Mouse (Mus musculus): Measurements from ENCODE around the gene Gcdh. TPM values are rescaled to one million over a fixed set of nuclear protein-coding genes. Genes with fewer than 3 reads are reported as not detected.
A peak's percentile ranks its signal among the peaks of the same experiment; 100 is the strongest.

Gene Gcdh
- polyA plus RNA-seq, 1 experiment from 2014 or later: 42.1 TPM

DNA sequence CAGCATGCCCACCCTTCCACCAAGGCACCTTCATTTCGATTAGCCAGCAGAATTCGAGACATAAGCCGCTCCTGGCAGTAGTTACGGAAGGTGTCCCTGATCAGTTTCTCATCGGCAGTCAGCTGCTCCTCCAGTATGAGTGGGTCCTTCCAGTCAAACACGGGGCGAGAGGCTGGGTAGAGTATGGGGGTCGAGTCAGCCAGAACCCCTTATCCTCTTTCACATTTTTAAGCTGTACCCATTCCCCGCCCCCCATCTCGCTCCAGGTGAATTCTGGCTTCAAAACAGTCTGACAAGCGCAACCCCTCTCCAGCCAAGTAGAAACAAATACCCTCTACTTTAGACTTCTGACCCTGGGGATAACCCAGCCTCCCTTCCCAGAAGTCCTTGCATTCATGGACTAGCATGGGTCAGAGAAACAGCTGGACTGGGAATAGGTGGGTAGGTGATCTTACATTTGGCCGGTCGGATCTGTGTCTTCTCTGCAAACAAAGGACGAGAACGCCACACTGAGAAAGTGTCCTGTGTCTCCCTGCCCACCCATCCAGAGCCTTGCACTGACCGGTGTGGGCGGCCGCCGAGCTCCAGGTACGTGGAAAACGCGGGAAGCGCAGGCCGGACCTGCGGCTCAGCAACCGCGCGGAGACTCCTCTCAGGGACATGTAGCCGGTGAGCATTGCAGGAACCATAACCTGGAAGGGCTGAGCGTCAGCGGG lies 570 bp downstream of the Gcdh start:
- Histone ChIP-seq H3K27ac (no peak overlapping the region), H3K36me3 (peaks cover 31% of the 10 kb centered on the region), H3K27me3 (no peaks in the 10 kb centered on the region), H3K4me2 (replicated peaks) (peak overlapping the region; percentile 76), H3K9me3 (no peaks in the 10 kb centered on the region), H3K4me1 (peaks cover 21% of the 10 kb centered on the region), H3K9ac (peak overlapping the region; percentile 74), H3K4me3 (peak overlapping the region; percentile 81)
- ATAC-seq (ENCODE audit: low FRiP score, low read depth): peak; percentile 29
- 10% methylated on average over 31 of the region's 31 CpGs for WGBS

DNA sequence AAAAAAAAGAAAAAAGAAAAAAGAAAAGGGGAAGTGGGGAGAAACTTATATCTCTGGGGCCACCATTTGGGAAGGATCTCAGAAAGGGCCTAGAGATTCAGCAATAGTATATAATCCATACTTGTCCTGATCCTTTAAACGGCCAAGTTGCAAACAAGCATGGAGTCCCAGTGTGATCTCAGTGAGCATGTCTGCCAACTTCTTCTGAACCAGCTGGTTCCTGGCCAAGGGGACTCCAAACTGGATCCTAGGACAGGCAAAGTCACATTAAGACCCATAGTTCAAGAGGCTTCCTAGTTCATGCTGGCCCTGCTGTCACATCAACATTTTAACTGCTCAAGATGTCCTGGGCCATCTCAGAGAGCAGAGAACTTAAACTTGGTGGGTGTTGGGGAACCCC lies 4.6 kb downstream of the Gcdh start:
- Histone ChIP-seq H3K9ac (no peak overlapping the region), H3K4me2 (replicated peaks) (no peak overlapping the region), H3K4me1 (peaks cover 14% of the 10 kb centered on the region), H3K27me3 (no peaks in the 10 kb centered on the region), H3K27ac (no peak overlapping the region), H3K9me3 (no peaks in the 10 kb centered on the region), H3K4me3 (no peak overlapping the region), H3K36me3 (peaks cover 65% of the 10 kb centered on the region)
- 92% methylated on average over 1 of the region's 1 CpGs for WGBS
- no peak for ATAC-seq (ENCODE audit: low FRiP score, low read depth)

DNA sequence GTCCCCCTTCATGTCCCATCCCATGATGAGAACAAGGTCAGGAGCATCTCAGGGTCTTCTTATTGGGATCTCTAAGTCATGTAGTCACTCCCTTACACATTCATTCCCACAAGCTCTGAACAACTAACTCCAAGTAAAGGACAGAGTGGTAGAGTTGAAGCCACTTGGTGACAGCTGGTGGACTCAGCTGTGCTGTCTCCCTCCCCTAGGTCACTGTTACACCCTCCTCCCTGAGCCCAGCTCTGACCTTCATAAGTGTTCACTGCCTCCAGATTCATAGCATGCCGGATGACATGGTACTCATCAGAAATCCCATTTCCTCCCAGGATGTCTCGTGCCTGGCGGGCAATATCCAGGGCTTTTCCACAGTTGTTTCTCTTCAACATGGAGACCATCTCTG lies 5.4 kb downstream of the Gcdh start:
- Histone ChIP-seq H3K36me3 (peaks cover 69% of the 10 kb centered on the region), H3K4me2 (replicated peaks) (no peak overlapping the region), H3K27me3 (no peaks in the 10 kb centered on the region), H3K4me3 (no peak overlapping the region), H3K9ac (no peak overlapping the region), H3K9me3 (no peaks in the 10 kb centered on the region), H3K4me1 (peaks cover 11% of the 10 kb centered on the region), H3K27ac (no peak overlapping the region)
- WGBS: 95% methylated on average over 3 of the region's 3 CpGs
- ATAC-seq (ENCODE audit: low FRiP score, low read depth): no peak

DNA sequence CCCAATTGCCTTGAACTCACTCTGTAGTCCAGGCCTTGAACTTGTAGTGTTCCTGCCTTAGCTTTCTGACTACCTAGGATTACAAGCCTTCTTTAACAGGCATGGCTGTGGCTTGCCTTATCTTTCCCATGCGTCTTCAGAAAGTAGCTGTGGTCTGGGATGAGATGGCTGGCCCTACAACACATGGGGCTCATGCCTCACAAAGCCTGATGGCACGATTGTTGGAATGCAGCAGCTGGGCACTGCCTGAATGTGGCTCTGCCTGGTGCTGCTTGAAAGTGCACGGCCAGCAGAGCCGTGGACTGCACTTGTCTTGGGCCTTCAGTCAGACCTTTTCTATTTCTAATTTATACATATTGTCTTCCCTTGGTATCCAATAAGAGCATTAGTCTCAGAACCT lies 9.0 kb downstream of the Gcdh start:
- no peaks in the 10 kb centered on the region for H3K9me3 ChIP-seq
- WGBS: 89% methylated on average over 4 of the region's 4 CpGs
- ATAC-seq (ENCODE audit: low FRiP score, low read depth): no peak
- H3K4me3 ChIP-seq: no peak overlapping the region
- H3K36me3 ChIP-seq: peaks cover 53% of the 10 kb centered on the region
- H3K27me3 ChIP-seq: no peaks in the 10 kb centered on the region
- no peak overlapping the region for H3K4me2 ChIP-seq (replicated peaks)
- H3K4me1 ChIP-seq: no peaks in the 10 kb centered on the region
- H3K27ac ChIP-seq: no peak overlapping the region
- H3K9ac ChIP-seq: no peak overlapping the region

DNA sequence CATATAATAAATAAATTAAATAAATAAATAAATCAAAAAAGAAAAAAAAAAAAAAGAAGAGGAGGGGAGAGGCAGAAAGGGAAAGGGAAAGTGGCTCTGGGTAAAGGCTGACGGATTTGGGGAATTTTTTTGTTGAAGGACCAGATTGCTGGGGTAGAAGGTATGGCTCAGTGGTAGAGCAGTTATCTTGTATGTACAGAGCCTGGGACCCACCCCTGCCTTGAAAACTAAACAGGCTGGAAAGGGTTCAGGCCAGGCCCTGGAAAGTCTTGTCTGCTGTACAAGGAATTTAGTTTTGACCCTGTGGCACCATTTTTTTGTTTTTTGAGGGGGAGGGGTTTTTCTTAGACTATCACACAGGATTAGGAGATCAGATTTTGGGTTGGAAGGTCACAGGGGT lies 14.8 kb downstream of the Gcdh start:
- H3K36me3 ChIP-seq: 0 out of 2 replicates have a peak, but pooled peaks cover 5% of the 10 kb centered on the region
- no peak overlapping the region for H3K27ac ChIP-seq
- ATAC-seq (ENCODE audit: low FRiP score, low read depth): no peak
- H3K4me2 ChIP-seq (replicated peaks): no peak overlapping the region
- H3K4me1 ChIP-seq: no peaks in the 10 kb centered on the region
- no peak overlapping the region for H3K4me3 ChIP-seq
- 63% methylated on average over 1 of the region's 1 CpGs for WGBS
- H3K9ac ChIP-seq: no peak overlapping the region
- no peaks in the 10 kb centered on the region for H3K9me3 ChIP-seq
- H3K27me3 ChIP-seq: no peaks in the 10 kb centered on the region

DNA sequence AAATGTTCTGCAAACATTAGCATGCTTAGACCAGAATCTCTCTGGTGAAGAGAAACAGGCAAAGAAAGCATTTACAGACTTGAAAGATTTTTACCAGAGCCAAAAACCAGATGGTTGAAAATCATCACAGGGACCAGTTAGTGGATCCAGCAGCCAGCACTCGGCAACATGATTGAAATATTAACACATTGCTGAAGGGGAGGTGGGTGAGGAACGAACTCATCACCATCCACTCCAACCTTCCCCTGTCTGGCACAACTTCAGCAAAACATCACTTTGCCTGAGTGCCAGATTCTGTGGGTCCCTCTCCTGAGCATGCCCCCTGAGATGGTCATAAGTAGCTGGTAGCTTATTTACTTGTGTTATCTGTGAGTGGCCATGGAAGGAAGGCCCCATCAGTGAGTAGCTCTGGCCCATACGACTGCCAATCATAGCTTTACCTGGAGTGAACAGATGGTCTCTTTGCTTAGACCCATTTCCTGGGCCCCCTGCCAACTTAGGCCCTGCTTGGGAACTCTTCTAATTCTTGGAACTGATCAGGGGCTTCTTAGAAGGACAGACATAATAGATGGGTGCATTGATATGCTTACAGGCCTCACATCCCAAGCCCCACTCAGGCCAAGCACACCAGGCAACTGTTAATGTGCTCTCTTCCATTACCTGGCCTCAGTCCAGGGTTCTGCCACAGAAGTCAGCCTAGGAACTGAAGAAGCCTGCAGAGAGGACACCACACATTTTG lies 16.3 kb downstream of the Gcdh start:
- no peak overlapping the region for H3K9ac ChIP-seq
- H3K4me3 ChIP-seq: no peak overlapping the region
- peaks cover 7% of the 10 kb centered on the region for H3K4me1 ChIP-seq
- H3K27me3 ChIP-seq: no peaks in the 10 kb centered on the region
- 78% methylated on average over 3 of the region's 3 CpGs for WGBS
- H3K27ac ChIP-seq: no peak overlapping the region
- H3K36me3 ChIP-seq: no peaks in the 10 kb centered on the region
- H3K9me3 ChIP-seq: no peaks in the 10 kb centered on the region
- no peak for ATAC-seq (ENCODE audit: low FRiP score, low read depth)
- H3K4me2 ChIP-seq (replicated peaks): no peak overlapping the region

DNA sequence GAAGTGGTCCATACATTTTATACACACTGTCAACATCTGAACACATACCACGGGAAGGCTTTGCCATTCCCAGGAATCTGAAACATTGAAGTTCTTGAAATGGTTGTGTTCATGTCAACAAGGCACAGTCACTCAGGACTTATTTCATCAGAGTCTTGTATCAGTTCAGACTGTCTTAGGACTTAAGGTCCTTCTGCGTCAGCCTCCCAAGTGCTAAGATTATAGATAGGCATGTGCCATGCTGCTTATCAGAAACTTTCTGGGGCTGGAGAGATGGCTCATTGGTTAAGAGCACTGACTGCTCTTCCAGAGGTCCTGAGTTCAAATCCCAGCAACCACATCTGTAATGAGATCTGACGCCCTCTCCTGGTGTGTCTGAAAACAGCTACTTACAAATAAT lies 19.4 kb downstream of the Gcdh start:
- peaks cover 17% of the 10 kb centered on the region for H3K4me1 ChIP-seq
- H3K4me2 ChIP-seq (replicated peaks): no peak overlapping the region
- H3K4me3 ChIP-seq: no peak overlapping the region
- H3K9ac ChIP-seq: no peak overlapping the region
- H3K27me3 ChIP-seq: no peaks in the 10 kb centered on the region
- no peaks in the 10 kb centered on the region for H3K9me3 ChIP-seq
- peaks cover 4% of the 10 kb centered on the region for H3K36me3 ChIP-seq
- ATAC-seq (ENCODE audit: low FRiP score, low read depth): no peak
- H3K27ac ChIP-seq: no peak overlapping the region
- 93% methylated on average over 3 of the region's 3 CpGs for WGBS

DNA sequence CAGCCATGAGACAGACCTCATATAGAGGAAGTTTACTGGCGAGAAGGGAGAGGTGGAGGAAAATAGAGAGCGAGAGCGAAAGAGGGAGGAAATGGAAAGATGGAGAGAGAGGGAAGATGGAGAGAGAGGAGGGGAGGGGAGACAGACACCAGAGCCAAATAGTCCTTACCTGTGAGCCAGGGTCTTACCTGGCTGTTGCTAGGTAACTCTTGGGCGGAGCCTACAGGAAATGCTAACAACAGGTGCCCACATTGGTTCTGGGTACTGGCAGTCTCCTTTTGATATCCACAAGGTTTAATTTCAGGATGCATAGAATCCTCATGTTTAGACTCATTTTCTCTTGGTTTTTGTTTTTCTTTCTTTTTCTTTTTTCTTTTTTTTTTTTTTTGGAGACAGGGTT lies 20.7 kb downstream of the Gcdh start:
- 69% methylated on average over 4 of the region's 4 CpGs for WGBS
- H3K9ac ChIP-seq: peak overlapping the region; percentile 66
- ATAC-seq (ENCODE audit: low FRiP score, low read depth): no peak

DNA sequence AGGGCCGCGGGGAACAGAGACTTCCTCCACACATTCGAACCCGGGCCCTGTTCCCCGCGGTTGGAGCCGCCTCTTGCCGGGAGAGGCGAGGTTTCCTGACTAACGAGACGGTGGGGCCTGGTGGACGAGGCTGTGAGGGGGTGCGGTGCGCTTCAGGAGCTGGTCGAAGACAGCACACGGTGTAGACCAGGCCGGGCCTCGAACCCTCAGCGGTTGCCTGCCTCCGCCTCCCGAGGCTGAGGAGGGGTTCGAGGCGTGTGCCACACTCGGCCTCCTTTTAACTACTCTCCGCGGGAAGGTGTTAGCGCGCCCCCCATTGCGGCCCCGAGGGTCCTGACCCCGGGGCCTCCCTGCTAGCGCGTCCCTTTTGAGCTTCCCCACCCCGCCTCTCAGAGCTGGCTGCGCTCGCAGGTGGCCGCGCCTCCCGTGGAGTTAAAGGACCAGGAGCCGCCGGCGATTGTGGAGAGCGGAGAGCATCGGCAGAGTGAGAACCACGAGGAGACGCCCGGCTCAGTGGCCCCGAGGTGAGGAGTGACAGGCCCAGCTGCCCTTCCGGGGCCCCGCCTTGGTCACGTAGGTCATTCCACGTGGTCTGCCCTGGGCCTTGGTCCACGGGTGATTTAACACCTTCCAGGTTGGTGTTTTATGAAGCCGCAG lies 21.3 kb downstream of the Gcdh start:
- peak overlapping the region; percentile 97 for H3K4me2 ChIP-seq (replicated peaks)
- H3K4me3 ChIP-seq: peak overlapping the region; percentile 53
- 2% methylated on average over 54 of the region's 54 CpGs for WGBS
- ATAC-seq (ENCODE audit: low FRiP score, low read depth): peak; percentile 66; the same call in 1 of the 2 replicates
- peak overlapping the region; percentile 66 for H3K9ac ChIP-seq
- H3K36me3 ChIP-seq: peaks cover 23% of the 10 kb centered on the region
- no peaks in the 10 kb centered on the region for H3K27me3 ChIP-seq
- peaks cover 17% of the 10 kb centered on the region for H3K4me1 ChIP-seq
- H3K27ac ChIP-seq: no peak overlapping the region
- no peaks in the 10 kb centered on the region for H3K9me3 ChIP-seq

More for the DNA sequence above, 20.7 kb downstream of the Gcdh start:
- peak overlapping the region; percentile 53 for H3K4me3 ChIP-seq
- H3K36me3 ChIP-seq: peaks cover 17% of the 10 kb centered on the region
- no peak overlapping the region for H3K27ac ChIP-seq
- peaks cover 17% of the 10 kb centered on the region for H3K4me1 ChIP-seq
- peak overlapping the region; percentile 97 for H3K4me2 ChIP-seq (replicated peaks)
- no peaks in the 10 kb centered on the region for H3K27me3 ChIP-seq
- H3K9me3 ChIP-seq: no peaks in the 10 kb centered on the region

DNA sequence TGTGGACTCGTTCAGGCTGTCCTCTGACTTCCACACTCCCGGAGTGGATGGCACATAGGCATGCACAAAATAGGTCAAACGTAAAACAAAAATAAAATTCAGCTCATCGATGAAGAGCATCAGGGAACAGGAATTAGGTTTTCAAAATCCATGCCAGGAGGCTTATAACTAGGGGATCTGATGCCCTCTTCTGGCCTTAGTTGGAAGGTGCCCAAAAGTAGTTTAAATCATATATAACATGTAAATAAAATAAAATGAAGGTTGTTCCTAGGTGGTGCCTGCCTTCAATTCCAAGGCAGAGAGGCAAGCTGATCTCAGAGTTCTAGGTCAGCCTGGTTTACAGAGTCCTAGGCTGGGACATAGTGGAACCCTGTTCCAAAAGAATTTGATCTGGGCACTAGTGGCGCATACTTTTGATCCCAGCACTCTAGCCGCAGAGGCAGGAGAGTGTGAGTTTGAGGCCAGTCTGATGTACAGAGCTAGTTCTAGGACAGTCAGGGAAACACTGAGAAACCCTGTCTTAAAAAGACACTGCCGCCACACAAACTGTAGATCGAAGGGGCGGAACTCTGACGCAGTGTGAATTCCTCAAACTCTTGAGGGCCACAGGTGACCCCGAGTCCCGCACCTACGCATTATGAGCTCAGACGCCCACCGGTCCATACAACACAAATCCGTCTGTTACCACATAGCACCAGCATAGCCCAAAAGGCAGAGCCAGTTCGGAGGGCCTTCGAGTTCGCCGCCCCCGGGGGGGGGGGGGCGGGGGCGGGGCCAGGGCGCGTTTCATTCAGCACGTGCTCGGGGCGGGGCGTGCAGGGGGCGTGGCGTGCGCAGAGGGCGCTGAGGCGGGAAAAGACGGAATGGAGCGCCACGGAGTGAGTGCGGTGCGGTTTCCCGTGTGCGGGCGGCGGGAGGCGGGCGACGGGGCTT lies 22.1 kb downstream of the Gcdh start, which contains the start of gene Syce2:
Gene Syce2, plus strand, starts transcription at position 736 of the 933 bp plus-strand sequence.
- Histone ChIP-seq H3K4me3 (peak within 1 kb of the TSS; percentile 53), H3K36me3 (peaks cover 31% of the 10 kb centered on the region), H3K27me3 (no peaks in the 10 kb centered on the region), H3K9me3 (no peaks in the 10 kb centered on the region), H3K27ac (no peak within 1 kb of the TSS), H3K9ac (peak within 1 kb of the TSS; percentile 66), H3K4me1 (peaks cover 17% of the 10 kb centered on the region), H3K4me2 (replicated peaks) (peak within 1 kb of the TSS; percentile 97)
- ATAC-seq (ENCODE audit: low FRiP score, low read depth): peak; percentile 79
- WGBS: 13% methylated on average over 46 of the region's 46 CpGs

DNA sequence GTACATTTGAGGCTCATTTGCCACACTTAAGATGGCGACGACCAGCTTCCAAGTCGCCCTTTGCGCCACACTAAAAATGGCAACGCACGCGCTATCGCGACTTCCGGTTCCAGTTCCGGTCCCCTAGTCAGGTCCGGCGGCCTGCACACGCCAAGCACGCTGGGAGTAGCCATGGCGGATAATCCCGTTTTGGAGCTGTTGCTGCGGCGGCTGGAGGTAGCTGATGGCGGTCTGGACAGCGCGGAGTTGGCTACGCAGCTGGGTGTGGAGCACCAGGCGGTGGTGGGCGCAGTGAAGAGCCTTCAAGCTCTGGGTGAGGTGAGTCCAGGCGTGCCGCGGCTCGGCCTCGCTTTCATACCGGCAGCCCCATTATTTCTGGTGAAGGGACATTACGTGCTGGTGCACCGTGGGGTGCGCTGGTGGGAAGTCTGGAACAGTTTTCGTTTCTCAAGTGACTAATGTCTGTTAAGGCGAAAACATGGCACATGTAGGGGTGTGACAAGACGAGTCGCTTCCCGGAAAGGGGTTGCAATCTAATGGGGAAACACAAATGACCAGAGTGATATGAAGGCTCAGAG lies 36.8 kb downstream of the Gcdh start, which contains the start of gene Farsa:
Gene Farsa, plus strand, starts transcription at position 126 of the 578 bp plus-strand sequence.
- peaks cover 33% of the 10 kb centered on the region for H3K36me3 ChIP-seq
- H3K27ac ChIP-seq: peak within 1 kb of the TSS; percentile 48; the same call in 1 of the 2 replicates
- WGBS: under 1% methylated on average over 39 of the region's 39 CpGs

More for the DNA sequence above, 36.8 kb downstream of the Gcdh start, which contains the start of gene Farsa:
- ATAC-seq (ENCODE audit: low FRiP score, low read depth): peak; percentile 92
- H3K9ac ChIP-seq: peak within 1 kb of the TSS; percentile 86
- no peaks in the 10 kb centered on the region for H3K27me3 ChIP-seq
- no peaks in the 10 kb centered on the region for H3K9me3 ChIP-seq
- peak within 1 kb of the TSS; percentile 94 for H3K4me2 ChIP-seq (replicated peaks)
- H3K4me1 ChIP-seq: peaks cover 13% of the 10 kb centered on the region
- peak within 1 kb of the TSS; percentile 89 for H3K4me3 ChIP-seq
